Mouse (Mus musculus): ENCODE data around the gene Lyrm4. TPM values are rescaled to one million over a fixed set of nuclear protein-coding genes. Genes with fewer than 3 reads are reported as not detected.

The Lyrm4 gene
- total RNA-seq, 2 experiments from 2014 or later = 8.3 to 9.0 TPM

- ATAC-seq (ENCODE audit: poor library complexity, severe bottlenecking) = no peak
Observed at GRCm38 (mm10) chr13:35995696-35996426, 121.5 kb downstream of the Lyrm4 start.

GRCm38 (mm10) chr13:35995231-35995630 lies 122.1 kb downstream of the Lyrm4 start:
- no peak for ATAC-seq (ENCODE audit: poor library complexity, severe bottlenecking)

DNA sequence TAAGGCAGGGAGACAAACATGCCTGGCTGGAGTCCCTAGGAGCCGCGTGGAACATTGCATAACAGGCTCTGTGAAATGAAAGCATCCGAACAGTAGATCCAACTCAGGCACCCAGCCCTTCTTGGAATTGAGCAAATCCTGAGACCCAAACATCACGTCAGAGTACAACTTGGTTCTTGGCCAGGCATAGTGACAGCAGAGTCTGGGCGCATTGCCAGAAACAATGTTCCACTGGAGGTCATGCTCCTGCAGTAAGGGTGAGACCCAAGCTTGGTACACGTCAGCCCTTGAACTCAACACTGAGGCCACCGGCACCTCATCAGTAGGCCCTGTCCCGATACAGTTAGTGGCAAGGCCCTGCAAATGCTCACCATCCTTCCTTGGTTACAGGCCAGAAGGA lies 123.3 kb downstream of the Lyrm4 start:
- no peak for ATAC-seq (ENCODE audit: poor library complexity, severe bottlenecking)

DNA sequence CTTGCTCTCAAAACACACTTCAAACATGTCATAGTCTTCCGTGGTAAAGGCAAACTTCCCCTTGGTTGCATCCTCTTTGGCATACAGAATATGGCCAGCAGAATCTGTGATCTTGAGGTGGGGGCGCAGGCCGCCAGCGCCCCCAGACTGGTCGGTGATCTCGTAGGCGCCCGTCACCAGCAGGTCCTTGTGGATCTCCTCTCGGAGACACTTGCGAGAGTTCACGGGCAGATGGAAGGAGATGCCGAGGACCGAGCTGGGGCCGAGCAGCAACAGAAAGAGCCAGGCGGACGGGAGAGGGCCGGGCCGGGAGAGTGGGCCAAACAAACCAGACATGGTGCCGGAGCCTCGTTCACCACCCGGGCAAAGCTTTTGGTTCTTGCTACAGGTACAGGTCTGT lies 126.1 kb downstream of the Lyrm4 start:
- ATAC-seq (ENCODE audit: poor library complexity, severe bottlenecking) = peak; percentile 43

DNA sequence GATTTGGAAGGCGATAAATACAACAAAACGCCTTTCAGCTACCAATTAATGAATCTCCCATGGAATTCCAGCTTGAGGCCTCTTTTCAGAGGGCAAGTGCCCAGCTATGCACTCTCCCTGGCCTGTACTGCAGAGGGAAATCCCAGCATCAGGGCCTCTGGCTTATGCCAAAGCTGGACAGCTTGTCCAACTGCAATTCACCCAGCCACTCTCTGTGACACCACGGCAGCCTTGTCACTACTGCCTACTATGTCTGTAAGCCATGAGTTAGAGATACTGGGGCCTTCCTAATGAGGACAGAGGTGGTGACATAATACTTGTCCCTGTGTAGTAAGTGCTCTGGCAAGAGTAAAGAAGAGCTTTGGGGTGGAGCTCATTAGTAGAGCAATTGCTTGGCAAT lies 128.0 kb downstream of the Lyrm4 start:
- no peak for ATAC-seq (ENCODE audit: poor library complexity, severe bottlenecking)

DNA sequence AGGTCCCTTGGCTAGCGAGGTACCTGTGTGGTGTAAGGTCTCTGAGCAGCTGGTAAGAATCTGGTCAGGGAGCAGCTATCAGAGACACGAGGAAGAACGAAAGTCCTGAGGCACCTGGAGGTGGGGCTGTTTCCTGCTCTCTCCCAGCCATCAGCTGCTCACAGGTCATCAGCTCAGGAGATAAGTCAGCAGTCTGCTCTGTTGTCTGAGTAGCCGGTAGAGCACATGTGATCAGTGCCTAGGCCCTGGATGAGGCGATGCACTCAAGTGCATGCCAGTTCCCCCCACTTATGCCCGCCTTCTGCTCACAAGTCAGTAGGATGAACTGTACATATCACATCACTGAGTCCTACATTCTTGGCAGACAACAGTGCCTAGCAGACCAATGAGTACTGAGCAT lies 134.3 kb downstream of the Lyrm4 start:
- ATAC-seq (ENCODE audit: poor library complexity, severe bottlenecking) = no peak

DNA sequence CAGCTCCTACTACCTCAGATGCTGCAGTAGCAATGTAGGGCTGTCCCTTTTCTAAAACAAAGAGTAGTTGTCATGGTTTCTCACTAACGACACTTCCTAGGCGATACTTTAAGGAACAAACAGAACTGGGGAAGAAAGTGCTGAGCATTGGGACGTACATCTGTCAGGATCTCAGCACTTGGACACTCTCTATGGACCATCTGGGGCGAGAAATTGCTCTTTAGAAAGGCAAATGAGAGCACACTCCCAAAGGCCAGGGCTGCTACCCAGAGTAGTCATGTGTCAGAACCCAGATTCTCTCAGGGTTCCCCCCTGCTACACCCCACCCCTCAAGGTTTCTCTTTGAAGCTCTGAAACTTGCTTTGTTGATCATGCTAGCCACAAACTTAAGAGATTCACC lies 136.9 kb downstream of the Lyrm4 start:
- no peak for ATAC-seq (ENCODE audit: poor library complexity, severe bottlenecking)

DNA sequence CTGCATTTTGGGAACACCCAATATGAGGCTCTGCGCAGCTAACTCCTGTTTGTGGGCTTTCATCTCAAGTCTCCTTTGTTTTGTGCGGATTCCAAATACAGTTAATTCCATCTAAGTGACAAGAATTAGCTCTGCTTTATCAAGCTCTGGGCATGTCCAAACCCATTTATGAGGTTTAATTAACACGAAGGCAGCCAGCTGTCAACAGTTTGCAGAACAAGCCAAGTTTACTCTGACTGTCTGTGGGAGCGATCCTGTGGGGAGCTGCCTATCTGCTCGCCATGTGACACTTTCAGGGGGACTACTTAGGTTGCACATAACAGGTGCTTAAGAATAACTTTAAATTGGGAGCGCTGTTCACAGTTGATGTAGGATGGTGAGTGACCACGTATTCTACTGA lies 140.4 kb downstream of the Lyrm4 start:
- ATAC-seq (ENCODE audit: poor library complexity, severe bottlenecking) = no peak

DNA sequence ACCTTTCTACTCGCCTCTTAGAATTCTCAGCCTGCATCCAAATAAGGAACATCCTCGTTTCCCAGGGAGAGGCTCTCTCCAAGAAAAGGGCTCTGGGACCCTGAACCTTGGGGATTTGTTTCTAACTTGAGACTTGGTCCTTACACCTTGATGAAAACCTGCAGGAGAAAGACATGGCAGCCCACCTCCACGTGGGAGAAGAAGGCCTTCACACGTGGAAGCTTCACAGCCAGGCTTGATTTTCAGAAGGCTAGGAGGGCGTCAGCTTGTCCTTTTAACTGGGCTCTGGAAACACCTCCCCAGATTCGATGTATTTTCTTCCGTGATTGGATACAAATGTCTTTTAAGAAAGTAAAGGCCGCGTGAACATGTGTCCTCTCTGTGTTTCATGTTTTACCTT lies 147.5 kb downstream of the Lyrm4 start:
- no peak for ATAC-seq (ENCODE audit: poor library complexity, severe bottlenecking)

- ATAC-seq (ENCODE audit: poor library complexity, severe bottlenecking) = no peak
Observed at GRCm38 (mm10) chr13:35969431-35969721, 147.9 kb downstream of the Lyrm4 start.

- ATAC-seq (ENCODE audit: poor library complexity, severe bottlenecking) = no peak
Observed at GRCm38 (mm10) chr13:35968719-35969430, 148.5 kb downstream of the Lyrm4 start.

DNA sequence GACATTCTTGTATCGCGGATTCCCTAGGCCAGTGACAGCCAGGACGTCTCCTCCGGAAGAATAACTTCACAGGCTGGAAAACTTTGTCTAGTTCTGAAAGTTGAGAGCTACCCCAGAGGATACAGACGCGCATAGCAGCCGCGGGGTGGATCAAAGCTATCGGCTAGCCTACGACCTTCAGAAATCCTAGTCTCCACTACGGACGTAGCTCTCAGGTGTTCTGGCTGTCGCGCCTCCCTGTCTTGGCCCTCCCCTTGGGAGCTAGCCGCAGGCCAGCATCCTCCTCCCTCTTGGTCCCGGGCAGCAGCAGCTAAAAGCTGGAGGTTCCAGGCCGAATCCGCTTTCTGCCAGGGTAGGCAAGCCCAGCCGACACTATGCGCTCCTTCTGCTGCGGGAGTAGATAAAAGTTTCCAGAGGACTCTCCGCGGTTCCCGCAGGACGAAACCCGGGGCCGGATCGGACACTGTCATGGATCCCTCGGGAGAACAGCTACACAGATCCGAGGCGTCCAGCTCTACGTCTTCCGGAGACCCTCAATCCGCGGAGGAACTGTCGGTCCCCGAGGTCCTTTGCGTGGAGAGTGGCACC lies 149.1 kb downstream of the Lyrm4 start:
- ATAC-seq (ENCODE audit: poor library complexity, severe bottlenecking) = no peak

- ATAC-seq (ENCODE audit: poor library complexity, severe bottlenecking) = no peak
Observed at GRCm38 (mm10) chr13:35967690-35968089, 149.6 kb downstream of the Lyrm4 start.

- ATAC-seq (ENCODE audit: poor library complexity, severe bottlenecking) = no peak
Observed at GRCm38 (mm10) chr13:35963583-35963982, 153.7 kb downstream of the Lyrm4 start.

DNA sequence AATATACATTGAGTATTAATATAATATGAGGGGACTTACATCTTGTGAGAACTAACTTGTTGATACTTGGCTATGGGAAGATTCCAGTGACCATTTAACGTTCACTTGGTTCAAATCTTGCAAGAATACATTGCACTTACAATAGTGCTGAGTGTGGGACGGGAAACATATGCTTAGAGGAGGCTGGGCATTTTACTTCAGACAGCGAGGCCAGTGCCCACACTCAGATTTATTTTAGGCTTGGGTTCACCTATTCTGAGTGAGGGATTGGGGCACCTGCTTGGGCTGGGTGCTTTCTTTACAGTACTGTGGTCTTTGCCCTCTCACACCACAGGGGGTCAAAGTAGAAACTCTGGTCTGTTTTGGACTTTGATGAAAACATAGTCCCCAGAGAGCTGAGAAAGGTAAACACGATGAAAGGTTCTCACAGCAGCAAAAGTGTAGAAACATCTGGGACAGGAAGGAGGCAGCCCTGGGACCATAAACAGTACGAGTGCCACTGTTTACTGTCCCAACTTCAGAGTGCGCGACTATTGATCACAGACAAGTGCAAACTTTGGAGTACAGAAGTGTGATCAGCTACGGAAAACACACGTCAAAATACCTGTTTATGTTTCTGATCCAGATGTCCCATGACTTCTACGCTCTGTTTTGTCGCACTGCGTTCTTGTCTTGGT lies 157.8 kb downstream of the Lyrm4 start:
- ATAC-seq (ENCODE audit: poor library complexity, severe bottlenecking) = no peak

DNA sequence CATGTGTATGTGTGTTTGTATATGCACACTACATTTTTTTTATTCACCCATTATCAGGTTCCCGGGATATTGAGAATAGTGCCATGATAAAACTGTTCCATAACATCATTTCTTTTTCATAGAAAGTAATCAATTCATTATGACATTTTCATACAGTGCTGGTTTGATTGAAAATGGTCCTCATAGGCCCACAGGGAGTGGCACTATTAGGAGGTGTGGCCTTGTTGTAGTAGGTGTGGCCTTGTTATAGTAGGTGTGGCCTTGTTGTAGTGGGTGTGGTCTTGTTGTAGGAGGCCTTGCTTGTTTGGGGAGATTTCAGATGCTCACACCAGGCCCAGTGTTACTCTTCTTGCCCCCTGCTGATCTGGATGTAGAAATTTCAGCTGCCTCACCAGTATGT lies 158.8 kb downstream of the Lyrm4 start, which contains the start of gene Ppp1r3g:
Gene Ppp1r3g (plus strand): TSS at position 301 of the 400 bp plus-strand sequence.
- no peak for ATAC-seq (ENCODE audit: poor library complexity, severe bottlenecking)

GRCm38 (mm10) chr13:35949814-35950455 lies 167.4 kb downstream of the Lyrm4 start:
- ATAC-seq (ENCODE audit: poor library complexity, severe bottlenecking) = peak; percentile 84

- peak; percentile 71 for ATAC-seq (ENCODE audit: poor library complexity, severe bottlenecking)
Observed at GRCm38 (mm10) chr13:35947354-35948000, 169.8 kb downstream of the Lyrm4 start.

- ATAC-seq (ENCODE audit: poor library complexity, severe bottlenecking) = no peak
Observed at GRCm38 (mm10) chr13:35946659-35947353, 170.5 kb downstream of the Lyrm4 start.

- ATAC-seq (ENCODE audit: poor library complexity, severe bottlenecking) = peak; percentile 84
Observed at GRCm38 (mm10) chr13:35940934-35941333, 176.4 kb downstream of the Lyrm4 start.
